Mouse (Mus musculus): ENCODE measurements around the gene Zxdc.

Gene Zxdc

GRCm38 (mm10) chr6:90368976-90369724 is at the start of gene Zxdc:
TSS of gene Zxdc (plus strand) at chr6:90369492.
- peak; percentile 100 for DNase-seq (ENCODE audit: low spot score)

GRCm38 (mm10) chr6:90320429-90320828 is 48.9 kb upstream of the Zxdc start:
- no peak for DNase-seq (ENCODE audit: low spot score)

- no peak for DNase-seq (ENCODE audit: low spot score)
These were observed 47.5 kb upstream of the Zxdc start for GRCm38 (mm10) chr6:90321811-90322210.

- DNase-seq (ENCODE audit: low spot score): no peak
These were observed 45.3 kb upstream of the Zxdc start for GRCm38 (mm10) chr6:90324026-90324425.

GRCm38 (mm10) chr6:90324463-90324862 is 44.8 kb upstream of the Zxdc start:
- no peak for DNase-seq (ENCODE audit: low spot score)

GRCm38 (mm10) chr6:90324991-90325390 is 44.3 kb upstream of the Zxdc start, which contains the start of gene Chst13:
TSS of gene Chst13 (minus strand) at chr6:90325185.
- DNase-seq (ENCODE audit: low spot score): peak; percentile 31

GRCm38 (mm10) chr6:90327670-90328069 is 41.6 kb upstream of the Zxdc start:
- DNase-seq (ENCODE audit: low spot score): no peak

GRCm38 (mm10) chr6:90329953-90330352 is 39.3 kb upstream of the Zxdc start:
- peak; percentile 38 for DNase-seq (ENCODE audit: low spot score)

GRCm38 (mm10) chr6:90332561-90333425 is 36.5 kb upstream of the Zxdc start, which contains the start of gene Uroc1:
TSS of gene Uroc1 (plus strand) at chr6:90333284.
- no peak for DNase-seq (ENCODE audit: low spot score)

GRCm38 (mm10) chr6:90334244-90334643 is 35.0 kb upstream of the Zxdc start:
- no peak for DNase-seq (ENCODE audit: low spot score)

- DNase-seq (ENCODE audit: low spot score): no peak
These were observed 26.9 kb upstream of the Zxdc start for GRCm38 (mm10) chr6:90342343-90342742.

- DNase-seq (ENCODE audit: low spot score): no peak
These were observed 22.1 kb upstream of the Zxdc start for GRCm38 (mm10) chr6:90347183-90347582.

GRCm38 (mm10) chr6:90348500-90348899 is 20.8 kb upstream of the Zxdc start:
- DNase-seq (ENCODE audit: low spot score): no peak

GRCm38 (mm10) chr6:90350011-90350410 is 19.3 kb upstream of the Zxdc start:
- DNase-seq (ENCODE audit: low spot score): no peak

- no peak for DNase-seq (ENCODE audit: low spot score)
These were observed 11.2 kb upstream of the Zxdc start for GRCm38 (mm10) chr6:90358142-90358541.

GRCm38 (mm10) chr6:90359445-90359844 is 9.8 kb upstream of the Zxdc start:
- no peak for DNase-seq (ENCODE audit: low spot score)

- DNase-seq (ENCODE audit: low spot score): peak; percentile 50
These were observed 9.1 kb upstream of the Zxdc start for GRCm38 (mm10) chr6:90360024-90360781.

GRCm38 (mm10) chr6:90360922-90361614 is 8.2 kb upstream of the Zxdc start:
- DNase-seq (ENCODE audit: low spot score): no peak

GRCm38 (mm10) chr6:90363301-90363700 is 6.0 kb upstream of the Zxdc start:
- peak; percentile 58 for DNase-seq (ENCODE audit: low spot score)

- DNase-seq (ENCODE audit: low spot score): no peak
These were observed 647 bp downstream of the Zxdc start for GRCm38 (mm10) chr6:90369725-90370553.

- no peak for DNase-seq (ENCODE audit: low spot score)
These were observed 5.4 kb downstream of the Zxdc start for GRCm38 (mm10) chr6:90374647-90375046.

Data from ovary, postnatal 36 days (tissue).